Mouse (Mus musculus) G1E (cell line): Measurements from ENCODE around the gene Gm26602.
"Not testable (repeated sequence)": the region's sequence is repeated elsewhere in the genome, so short reads cannot be mapped to it uniquely, and the experiment has no call there.

Source experiments
- CTCF ChIP-seq: IDR thresholded peaks from 2 replicates; pipeline ENCODE4 v1.5.1; 2012; ENCODE audit warnings: low read depth, low read length, inconsistent platforms, mixed read lengths
- GATA1 ChIP-seq: IDR thresholded peaks from 2 replicates; pipeline ENCODE4 v1.6.1; 2012; ENCODE audit warnings: borderline replicate concordance, low read length, inconsistent platforms, mixed read lengths
- TAL1 ChIP-seq: conservative IDR thresholded peaks from 2 replicates; pipeline ENCODE4 v1.6.1; 2012; ENCODE audit warnings: low read depth, low read length, inconsistent platforms, mixed read lengths

DNA sequence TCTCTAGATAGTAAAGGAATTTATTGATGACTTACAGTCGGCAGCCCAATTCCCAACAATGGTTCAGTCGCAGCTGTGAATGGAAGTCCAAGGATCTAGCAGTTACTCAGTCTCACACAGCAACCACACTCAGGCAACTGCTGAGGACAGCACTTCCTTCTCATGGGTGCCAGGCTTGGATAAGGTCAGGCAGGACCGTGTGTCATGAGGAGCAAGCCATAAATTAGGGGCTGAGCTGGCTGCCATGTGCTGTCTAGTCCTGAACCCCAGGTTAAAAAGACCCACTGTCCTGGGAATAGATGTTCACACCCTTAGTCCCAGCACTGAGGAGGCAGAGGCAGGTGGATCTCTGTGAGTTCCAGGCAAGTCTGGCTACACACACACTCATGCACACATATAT, 25.7 kb upstream of the Gm26602 start:
- not testable (repeated sequence) for TF ChIP-seq CTCF, TAL1, GATA1
